Mouse (Mus musculus) liver, embryonic 14.5 days (tissue): ENCODE measurements around the gene Cltc. TPM values are rescaled to one million over a fixed set of nuclear protein-coding genes. Genes with fewer than 3 reads are reported as not detected.

Experiments
- ATAC-seq: fragments of 200-750 bp; cut with Nextera tagmentation; 2 replicates; pipeline ENCODE4 v1.8.0; 2017; ENCODE audit warnings: moderate number of reproducible peaks, mild to moderate bottlenecking, moderate library complexity; ENCODE audit not compliant: insufficient read depth
- DNase-seq, 3 experiments: peaks; one replicate each; pipeline ENCODE4 v3.0.0-alpha.2; 2012 to 2013; ENCODE audit warnings: low read depth in 3 of 3, low spot score in 3 of 3
- H3K27ac ChIP-seq: fragments of 300-500 bp; sonication (generic); 2 replicates; pipeline ENCODE4 v1.5.1; 2014; ENCODE audit warnings: moderate library complexity, mild to moderate bottlenecking, control low read depth, inconsistent platforms
- H3K27me3 ChIP-seq: fragments of 300-500 bp; sonication (generic); 2 replicates; pipeline ENCODE4 v1.6.1; 2014; ENCODE audit warnings: mild to moderate bottlenecking, low read length, moderate library complexity; ENCODE audit not compliant: control insufficient read depth, insufficient read depth
- H3K36me3 ChIP-seq: fragments of 300-500 bp; sonication (generic); replicated peaks from 2 replicates; pipeline ENCODE4 v1.6.1; 2014; ENCODE audit warnings: low read depth; ENCODE audit not compliant: control insufficient read depth, insufficient read depth
- H3K4me1 ChIP-seq, 2 experiments: fragments of 200-500 bp in 1 of 2; fragments of 300-500 bp in 1 of 2; sonication (generic) in 1 of 2; replicated peaks; 2 replicates each; pipeline ENCODE4 v1.6.1; 2012 to 2014; ENCODE audit warnings: antibody characterized with exemption in 1 of 2, inconsistent platforms in 1 of 2, low read length in 1 of 2; ENCODE audit not compliant: control insufficient read depth in 2 of 2, insufficient read depth in 2 of 2
- H3K4me2 ChIP-seq: fragments of 300-500 bp; sonication (generic); 2 replicates; pipeline ENCODE4 v1.6.1; 2014; ENCODE audit warnings: low read depth, mild to moderate bottlenecking, control low read depth, moderate library complexity
- H3K4me3 ChIP-seq, 2 experiments: fragments of 200-500 bp in 1 of 2; fragments of 300-500 bp in 1 of 2; sonication (generic) in 1 of 2; 2 replicates each; pipeline ENCODE4 v1.5.1; 2012 to 2014; ENCODE audit warnings: low read depth in 2 of 2, low read length in 2 of 2, mild to moderate bottlenecking in 2 of 2, control low read depth in 1 of 2, inconsistent platforms in 1 of 2, moderate library complexity in 1 of 2; ENCODE audit not compliant: insufficient read depth in 1 of 2
- H3K9ac ChIP-seq: fragments of 300-500 bp; sonication (generic); replicated peaks from 2 replicates; pipeline ENCODE4 v1.6.1; 2014; ENCODE audit warnings: mild to moderate bottlenecking, control low read depth, moderate library complexity
- H3K9me3 ChIP-seq: fragments of 300-500 bp; sonication (generic); 2 replicates; pipeline ENCODE4 v1.6.1; 2016; ENCODE audit warnings: low read length, mixed read lengths; ENCODE audit not compliant: control insufficient read depth
- CTCF ChIP-seq: IDR thresholded peaks from 2 replicates; pipeline ENCODE4 v1.5.1; 2016; ENCODE audit warnings: antibody characterized with exemption, low read depth, control low read depth
- EP300 ChIP-seq: IDR thresholded peaks from 2 replicates; pipeline ENCODE4 v1.6.1; 2016; ENCODE audit warnings: antibody characterized with exemption, low read depth
- whole genome bisulfite sequencing: fragments of 180-500 bp; shearing (Covaris S2); extraction: QIAGEN DNeasy Blood & Tissue Kit; methylation state at CpG from one replicate; pipeline ENCODE4 v1.1.7; 2014; ENCODE audit not compliant: insufficient replicate concordance; 5-methylcytosine and 5-hydroxymethylcytosine counted together
- polyA plus RNA-seq, 2 experiments: library from polyadenylated mRNA; depleted of rRNA in 1 of 2; stranded (reverse) in 1 of 2; unstranded in 1 of 2; fragments of >200 nt; fragmentation: Nextera tagmentation in 1 of 2; extraction: Ambion mirVana in 1 of 2; gene quantifications; 2 replicates each; pipeline versions ENCODE4 v1.2.1 to v1.2.3; 2012 to 2014

The Cltc gene
- polyA plus RNA-seq, 2 experiments = 70.0 to 95.9 TPM

DNA sequence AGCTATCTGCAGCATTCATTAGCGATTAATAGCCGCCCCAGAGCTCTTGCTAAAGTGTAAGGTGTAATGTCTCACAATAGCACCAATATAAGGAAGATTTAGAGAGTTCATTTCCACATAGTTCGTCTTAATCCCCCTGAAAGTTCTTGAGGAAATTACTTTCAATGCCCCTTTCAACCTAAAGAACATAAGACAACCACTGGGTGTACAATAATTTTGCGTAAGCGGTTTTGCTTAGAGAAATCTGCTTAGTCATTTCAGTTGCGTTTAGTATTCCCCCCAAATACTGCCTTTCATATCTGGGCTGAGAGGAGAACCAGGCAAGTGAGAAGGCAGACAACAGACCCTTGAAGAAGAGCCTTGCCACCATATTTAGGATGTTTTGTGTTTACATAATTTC is 1.2 kb upstream of the Cltc start:
- H3K4me1 ChIP-seq = peaks cover 28 to 34% of the 10 kb centered on the region in 2 experiments
- H3K9me3 ChIP-seq = no peaks in the 10 kb centered on the region
- DNase-seq (peak; percentile 60 to 70 (median 65)), ATAC-seq (no peak)
- H3K4me2 ChIP-seq = peak overlapping the region; percentile 96
- TF ChIP-seq EP300 (peak; percentile 48; the same call in 1 of the 2 replicates), CTCF (no peak)
- H3K27me3 ChIP-seq = no peaks in the 10 kb centered on the region
- H3K36me3 ChIP-seq = peaks cover 7% of the 10 kb centered on the region
- peak overlapping the region; percentile 92 for H3K27ac ChIP-seq
- 7% methylated on average over 6 of the region's 6 CpGs for WGBS
- H3K9ac ChIP-seq = peak overlapping the region; percentile 97
- peak overlapping the region; percentile 86 to 89 for H3K4me3 ChIP-seq

DNA sequence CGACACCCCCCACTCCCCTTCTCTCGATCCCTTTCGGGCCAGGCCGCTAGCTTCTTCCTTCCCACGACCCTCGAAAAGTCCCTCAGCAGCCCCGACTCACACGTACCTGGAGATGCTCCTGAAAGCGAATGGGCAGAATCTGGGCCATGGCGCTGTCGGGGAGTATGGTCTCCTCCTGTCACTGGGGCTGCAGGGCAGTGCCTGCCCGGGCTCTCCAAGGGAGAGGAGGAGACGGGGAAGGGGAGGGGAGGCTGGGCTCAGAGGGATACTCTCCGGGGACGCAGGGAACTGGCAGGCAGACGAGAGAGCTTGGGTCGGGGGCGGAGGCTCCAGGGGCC is 254 bp downstream of the Cltc start:
- Histone ChIP-seq H3K4me3 (peak overlapping the region; percentile 86 to 89), H3K9ac (peak overlapping the region; percentile 97), H3K36me3 (peaks cover 11% of the 10 kb centered on the region), H3K4me2 (peak overlapping the region; percentile 96), H3K27me3 (no peaks in the 10 kb centered on the region), H3K4me1 (peaks cover 36 to 42% of the 10 kb centered on the region in 2 experiments), H3K9me3 (no peaks in the 10 kb centered on the region), H3K27ac (peak overlapping the region; percentile 92)
- ATAC-seq (no peak; the same call in 1 of the 2 replicates), DNase-seq (no peak)
- 0% methylated on average over 18 of the region's 18 CpGs for WGBS
- no peak for TF ChIP-seq CTCF
- TF ChIP-seq EP300 = no peak

DNA sequence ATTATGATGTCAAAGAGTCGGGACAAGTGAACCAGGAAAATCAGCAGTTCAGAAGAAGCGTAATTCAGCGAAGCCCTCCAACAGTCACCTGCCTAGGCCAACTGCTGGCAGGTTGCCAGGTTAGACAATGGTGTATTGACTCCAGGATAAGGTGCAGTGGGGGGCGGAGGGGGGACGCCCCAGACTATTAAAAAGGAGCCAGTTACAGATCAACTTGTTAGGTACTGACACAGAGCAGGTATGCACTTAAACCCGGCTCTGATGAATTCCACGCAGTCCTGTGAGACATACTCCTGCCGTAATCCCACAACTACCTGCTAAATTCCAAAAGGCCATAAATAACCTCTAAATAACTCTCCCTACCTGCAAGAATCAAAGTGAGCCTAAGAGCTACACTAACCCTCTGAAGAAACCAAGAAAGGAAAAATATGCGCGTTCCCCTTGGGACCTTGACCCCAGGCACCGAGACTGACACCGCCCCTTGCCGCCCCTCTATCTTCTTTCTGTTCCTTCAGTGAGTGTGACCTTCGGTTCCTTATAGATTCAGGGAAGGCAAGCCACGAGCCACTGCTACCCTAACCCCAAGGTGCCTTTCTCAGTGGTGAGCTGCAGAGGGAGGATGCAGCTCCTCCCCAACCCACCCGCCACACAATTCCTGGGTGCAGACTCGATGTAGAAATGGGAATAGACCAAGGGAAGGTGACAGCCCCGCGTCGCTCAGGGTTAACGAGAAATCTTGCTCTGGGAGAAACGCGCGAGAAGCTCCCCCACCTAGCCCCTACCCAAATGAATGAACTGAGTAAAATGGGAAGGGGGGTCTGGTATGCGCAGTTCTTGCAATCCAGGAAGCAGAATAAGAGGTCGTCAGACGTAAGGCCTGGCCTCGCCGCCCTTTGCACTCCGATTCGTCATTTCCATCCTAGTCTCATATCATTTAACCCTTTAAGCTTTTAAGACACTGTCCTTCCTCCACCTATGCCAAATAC is 916 bp downstream of the Cltc start:
- ATAC-seq = 0 out of 2 replicates have a peak, but pooled peaks have one; percentile 7

DNA sequence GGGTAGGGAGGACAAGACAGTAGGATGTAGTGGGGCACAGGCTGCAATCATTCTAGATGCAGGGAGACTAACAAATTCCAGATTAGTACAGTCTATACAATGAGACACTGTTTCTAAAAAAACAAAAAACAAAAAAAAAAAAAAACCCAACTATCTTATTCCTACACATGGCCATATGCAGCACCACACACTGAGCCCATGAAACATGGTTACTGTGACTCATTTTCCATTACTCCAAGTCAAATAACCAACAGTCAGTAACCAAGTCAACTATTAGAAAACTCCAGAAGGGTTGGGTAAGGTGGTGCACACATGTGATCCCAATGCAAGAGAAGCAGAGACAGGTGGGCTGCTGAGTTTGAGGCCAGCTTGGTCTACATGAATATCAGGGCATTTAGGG is 5.0 kb downstream of the Cltc start:
- DNase-seq (no peak), ATAC-seq (no peak)
- peak overlapping the region; percentile 36; the same call in 1 of the 2 replicates for H3K9ac ChIP-seq
- no peaks in the 10 kb centered on the region for H3K9me3 ChIP-seq
- peak overlapping the region; percentile 34 for H3K4me2 ChIP-seq
- H3K27me3 ChIP-seq = no peaks in the 10 kb centered on the region
- peaks cover 36 to 57% of the 10 kb centered on the region in 2 experiments for H3K4me1 ChIP-seq
- H3K4me3 ChIP-seq = no peak overlapping the region; a peak in 1 of 4 replicates
- H3K36me3 ChIP-seq = peaks cover 11% of the 10 kb centered on the region
- no peak for TF ChIP-seq CTCF
- no peak for TF ChIP-seq EP300
- peak overlapping the region; percentile 50 for H3K27ac ChIP-seq

More for the DNA sequence above, 916 bp downstream of the Cltc start:
- H3K4me2 ChIP-seq = peak overlapping the region; percentile 96
- H3K4me3 ChIP-seq = peak overlapping the region; percentile 86 to 89
- DNase-seq = peak in 2 of 3 experiments; percentile 53 to 69
- TF ChIP-seq CTCF = 0 out of 2 replicates have a peak, but pooled peaks have one; percentile 10
- no peak for TF ChIP-seq EP300
- peak overlapping the region; percentile 97 for H3K9ac ChIP-seq
- H3K36me3 ChIP-seq = peaks cover 11% of the 10 kb centered on the region
- H3K27ac ChIP-seq = peak overlapping the region; percentile 92
- WGBS = under 1% methylated on average over 31 of the region's 31 CpGs
- no peaks in the 10 kb centered on the region for H3K9me3 ChIP-seq
- peaks cover 40 to 46% of the 10 kb centered on the region in 2 experiments for H3K4me1 ChIP-seq
- no peaks in the 10 kb centered on the region for H3K27me3 ChIP-seq

DNA sequence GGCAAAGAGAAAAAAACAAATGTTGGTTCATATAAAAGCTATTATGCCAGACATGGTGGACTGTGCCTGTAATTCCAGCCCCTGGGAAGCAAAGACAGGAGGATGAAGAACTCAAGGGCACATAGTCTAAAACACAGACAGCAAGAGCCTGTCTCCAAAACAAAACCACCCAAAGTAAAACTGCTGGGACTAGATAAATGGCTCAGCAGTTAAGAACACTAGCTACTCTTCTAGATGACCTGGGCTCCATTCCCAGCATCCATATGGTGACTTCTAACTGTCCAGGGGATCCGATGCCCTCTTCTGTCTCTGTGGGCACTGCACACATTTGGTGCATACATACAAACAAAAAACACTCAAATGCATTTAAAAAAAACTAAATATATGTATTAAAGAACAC is 6.4 kb downstream of the Cltc start:
- H3K9ac ChIP-seq = 0 out of 2 replicates have a peak overlapping the region, but pooled peaks have one; percentile 24
- DNase-seq (no peak), ATAC-seq (peak; percentile 54; the same call in 1 of the 2 replicates)
- H3K4me3 ChIP-seq = no peak overlapping the region
- H3K4me2 ChIP-seq = peak overlapping the region; percentile 37
- TF ChIP-seq CTCF (no peak), EP300 (no peak)
- H3K27me3 ChIP-seq = no peaks in the 10 kb centered on the region
- peaks cover 45 to 70% of the 10 kb centered on the region in 2 experiments for H3K4me1 ChIP-seq
- H3K27ac ChIP-seq = peak overlapping the region; percentile 66
- WGBS = 66% methylated on average over 1 of the region's 1 CpGs
- no peaks in the 10 kb centered on the region for H3K9me3 ChIP-seq
- H3K36me3 ChIP-seq = peaks cover 11% of the 10 kb centered on the region
